ENCODE assay signal across 9 mouse cellular contexts in genomic region chr3:107188226-107188899, GRCm38 (mm10). TPM values are rescaled to one million over a fixed set of nuclear protein-coding genes. Genes with fewer than 3 reads are reported as not detected.
DNase-seq lines count a peak whose midpoint lies in the region; ATAC-seq and TF ChIP-seq lines count a peak whose summit lies in the region.
"Had no signal": no experiment of that assay in that cellular context is flagged by ENCODE, and none has a peak within 500 bp of the region (broad histone marks: within the 10 kb centered on the region; RNA-seq: fewer than 3 reads in every experiment).

No protein-coding gene starts in this region.

- H3K4me3 ChIP-seq in heart, adult 2 months = no peak overlapping the region
- no peak overlapping the region for H3K4me3 ChIP-seq in heart, embryonic 11.5 days (ENCODE audit: low read depth, low read length)
- H3K4me3 ChIP-seq: limb, embryonic 15.5 days had no signal

- no peaks in the 10 kb centered on the region for H3K27me3 ChIP-seq in heart, adult 2 months (ENCODE audit: control insufficient read depth, insufficient read depth, low read length)
- H3K27me3 ChIP-seq in heart, embryonic 11.5 days (ENCODE audit: control insufficient read depth, insufficient read depth, low read length) = no peaks in the 10 kb centered on the region
- H3K27me3 ChIP-seq: limb, embryonic 15.5 days had no signal

- peak; percentile 75 for TF ChIP-seq CTCF in heart, adult 2 months (IDR thresholded peaks at IDR 0.05)

- H3K79me2 ChIP-seq in heart, adult 2 months (replicated peaks; ENCODE audit: control insufficient read depth, insufficient read depth, low read length) = no peaks in the 10 kb centered on the region

- H3K4me1 ChIP-seq in heart, adult 2 months (ENCODE audit: control insufficient read depth, insufficient read depth, low read length) = no peaks in the 10 kb centered on the region
- no peaks in the 10 kb centered on the region for H3K4me1 ChIP-seq in heart, embryonic 11.5 days (ENCODE audit: control insufficient read depth, insufficient read depth, low read length)
- H3K4me1 ChIP-seq: limb, embryonic 15.5 days had no signal

- WGBS in heart, adult 2 months = 35% methylated on average over 6 of the region's 6 CpGs
- WGBS in heart, embryonic 11.5 days (ENCODE audit: insufficient replicate concordance) = 41% methylated on average over 6 of the region's 6 CpGs

- intact Hi-C loops in heart, adult 2 months (cut with DNase I) = loop anchor here (1.0 kb wide), 1 partner anchor 94 kb away; no protein-coding TSS in a partner anchor

- no peak for TF ChIP-seq POLR2A in heart, adult 2 months (IDR thresholded peaks at IDR 0.05; ENCODE audit: insufficient read depth, low read depth, low read length)

- no peak for ATAC-seq in heart, embryonic 11.5 days (replicated peaks; ENCODE audit: insufficient number of reproducible peaks, low FRiP score, low TSS enrichment)
- ATAC-seq in cerebellum, adult (ENCODE audit: insufficient number of reproducible peaks, low FRiP score, low TSS enrichment) = peak; percentile 71

- H3K4me2 ChIP-seq in heart, embryonic 11.5 days = no peak overlapping the region
- H3K4me2 ChIP-seq: limb, embryonic 15.5 days had no signal

- DNase-seq in heart, adult 2 months = peak in 1 of 2 experiments; percentile 33
- peak; percentile 67 to 89 for DNase-seq in frontal cortex, adult 2 months (ENCODE audit: extremely low spot score in 1 of 2, low spot score in 1 of 2)
- DNase-seq in kidney, postnatal 36 days = peak; percentile 5 to 57
- DNase-seq in lung, postnatal 10 days = peak; percentile 58
- peak; percentile 73 for DNase-seq in right cerebral cortex, postnatal 14 days
- no peak for DNase-seq in ovary, adult 18-20 months (ENCODE audit: low spot score)

- H3K27ac ChIP-seq in heart, adult 2 months = no peak overlapping the region
- H3K27ac ChIP-seq in heart, embryonic 11.5 days (ENCODE audit: low read depth, low read length) = no peak overlapping the region
- H3K27ac ChIP-seq: limb, embryonic 15.5 days had no signal

- no peak overlapping the region for H3K9ac ChIP-seq in heart, adult 2 months (ENCODE audit: low read depth, low read length)
- H3K9ac ChIP-seq in heart, embryonic 11.5 days (ENCODE audit: low read depth, low read length) = no peak overlapping the region
- H3K9ac ChIP-seq: limb, embryonic 15.5 days had no signal

- H3K9me3 ChIP-seq in heart, embryonic 11.5 days (replicated peaks; ENCODE audit: control insufficient read depth, low read length) = no peaks in the 10 kb centered on the region
- H3K9me3 ChIP-seq: limb, embryonic 15.5 days had no signal

- 0 out of 2 replicates have a peak, but pooled peaks have one; percentile 12 for TF ChIP-seq EP300 in heart, adult 2 months (IDR thresholded peaks at IDR 0.05; ENCODE audit: insufficient read depth, low read depth, low read length)

- H3K36me3 ChIP-seq in heart, adult 2 months (ENCODE audit: control insufficient read depth, insufficient read depth, low read length) = no peaks in the 10 kb centered on the region
- H3K36me3 ChIP-seq in heart, embryonic 11.5 days (ENCODE audit: control insufficient read depth, insufficient read depth, low read length) = no peaks in the 10 kb centered on the region
- H3K36me3 ChIP-seq: limb, embryonic 15.5 days had no signal

RNA-seq across cellular contexts. Expression of gene Kcna10, which starts 5.5 kb away (rescaled TPM):
- not detected for total RNA-seq in heart, adult 2 months (2021)
- polyA plus RNA-seq in heart, adult 2 months (2012; rRNA removed) = not detected in 2 replicates
- not detected in 2 replicates for polyA plus RNA-seq in heart, embryonic 11.5 days (2014; fragmentation: Nextera tagmentation; extraction: Ambion mirVana)
- polyA plus RNA-seq in frontal cortex, adult 2 months (2012; rRNA removed) = 0.04 and 0.13 TPM in 2 replicates

RNA-seq across cellular contexts. Expression of gene Cym, which starts 33.2 kb away (rescaled TPM):
- total RNA-seq in heart, adult 2 months (2021) = not detected
- polyA plus RNA-seq in heart, adult 2 months (2012; rRNA removed) = 0.12 TPM in 1 of 2 replicates, not detected in the other
- polyA plus RNA-seq in heart, embryonic 11.5 days (2014; fragmentation: Nextera tagmentation; extraction: Ambion mirVana) = 0.17 TPM in 1 of 2 replicates, not detected in the other
- polyA plus RNA-seq in frontal cortex, adult 2 months (2012; rRNA removed) = 0.27 and 0.30 TPM in 2 replicates

RNA-seq across cellular contexts. Expression of gene A630076J17Rik, which starts 42.1 kb away (rescaled TPM):
- total RNA-seq in heart, adult 2 months (2021) = not detected
- polyA plus RNA-seq in heart, adult 2 months (2012; rRNA removed) = 0.18 TPM in 1 of 2 replicates, not detected in the other
- polyA plus RNA-seq in heart, embryonic 11.5 days (2014; fragmentation: Nextera tagmentation; extraction: Ambion mirVana) = not detected in 2 replicates
- not detected in 2 replicates for polyA plus RNA-seq in frontal cortex, adult 2 months (2012; rRNA removed)
- polyA plus RNA-seq: limb, embryonic 15.5 days had no signal

RNA-seq across cellular contexts. Expression of gene Prok1, which starts 51.1 kb away (rescaled TPM):
- not detected for total RNA-seq in heart, adult 2 months (2021)
- not detected in 2 replicates for polyA plus RNA-seq in heart, adult 2 months (2012; rRNA removed)
- polyA plus RNA-seq in heart, embryonic 11.5 days (2014; fragmentation: Nextera tagmentation; extraction: Ambion mirVana) = not detected in 2 replicates
- polyA plus RNA-seq in frontal cortex, adult 2 months (2012; rRNA removed) = 0.14 and 0.42 TPM in 2 replicates
